Mouse (Mus musculus) heart, embryonic 10.5 days (tissue): ENCODE data around the gene Aldh16a1. TPM values are rescaled to one million over a fixed set of nuclear protein-coding genes. Genes with fewer than 3 reads are reported as not detected.

Experiments
- DNase-seq: peaks from one replicate; pipeline ENCODE4 v3.0.0-alpha.2; 2017; ENCODE audit warnings: low spot score
- H3K27ac ChIP-seq: fragments of 300-500 bp; sonication (generic); 2 replicates; pipeline ENCODE4 v1.5.1; 2016; ENCODE audit warnings: mild to moderate bottlenecking
- H3K27me3 ChIP-seq: fragments of 300-500 bp; sonication (generic); 2 replicates; pipeline ENCODE4 v1.6.1; 2016; ENCODE audit warnings: mild to moderate bottlenecking; ENCODE audit not compliant: poor library complexity, insufficient read depth, severe bottlenecking
- H3K36me3 ChIP-seq: fragments of 300-500 bp; sonication (generic); 2 replicates; pipeline ENCODE4 v1.6.1; 2016; ENCODE audit warnings: mild to moderate bottlenecking, moderate library complexity
- H3K4me1 ChIP-seq: fragments of 300-500 bp; sonication (generic); 2 replicates; pipeline ENCODE4 v1.6.1; 2016; ENCODE audit warnings: mild to moderate bottlenecking
- H3K4me3 ChIP-seq: fragments of 300-500 bp; sonication (generic); 2 replicates; pipeline ENCODE4 v1.5.1; 2016; ENCODE audit warnings: mild to moderate bottlenecking, moderate library complexity
- H3K9me3 ChIP-seq: fragments of 300-500 bp; sonication (generic); 2 replicates; pipeline ENCODE4 v1.6.1; 2016; ENCODE audit warnings: mild to moderate bottlenecking, moderate library complexity
- WGBS: fragments of 180-500 bp; shearing (Covaris S2); methylation state at CpG from one replicate; pipeline ENCODE4 v1.1.7; 2016; 5-methylcytosine and 5-hydroxymethylcytosine counted together
- polyA plus RNA-seq: library from polyadenylated mRNA; unstranded; fragments of >200 nt; fragmentation: Nextera tagmentation; extraction: Ambion mirVana; gene quantifications from 2 replicates; pipeline ENCODE4 v1.2.1, GENCODE M21; 2016

Aldh16a1 gene
- polyA plus RNA-seq, 1 experiment from 2014 or later = 45.2 TPM

DNA sequence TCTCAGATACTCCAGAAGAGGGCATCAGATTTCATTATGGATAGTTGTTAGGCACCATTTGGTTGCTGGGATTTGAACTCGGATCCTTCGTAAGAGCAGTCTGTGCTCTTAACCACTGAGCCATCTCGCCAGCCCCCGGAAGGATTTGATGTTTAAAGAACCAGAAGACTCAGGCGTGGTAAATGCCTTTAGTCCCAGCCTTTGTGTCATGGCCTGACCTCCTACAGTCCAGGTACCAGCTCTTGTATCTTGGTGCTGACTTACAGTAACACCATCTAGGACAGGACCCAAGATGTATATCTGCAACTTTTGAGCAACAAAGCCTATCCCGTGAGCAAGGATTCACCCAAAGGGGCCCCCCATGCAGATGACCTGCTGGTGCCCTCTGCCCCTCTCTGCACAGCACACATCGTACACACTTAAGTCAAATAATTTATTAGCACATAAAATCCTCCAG lies 29.2 kb downstream of the Aldh16a1 start:
- peaks cover 62% of the 10 kb centered on the region for H3K36me3 ChIP-seq
- H3K27ac ChIP-seq = peak overlapping the region; percentile 96

GRCm38 (mm10) chr7:45124224-45125143 lies 29.9 kb downstream of the Aldh16a1 start, which contains the start of gene Rps11:
TSS of gene Rps11 (minus strand) at chr7:45124439.
- peak; percentile 100 for DNase-seq
- H3K27me3 ChIP-seq = no peaks in the 10 kb centered on the region
- no peaks in the 10 kb centered on the region for H3K9me3 ChIP-seq
- WGBS = 1% methylated on average over 59 of the region's 59 CpGs
- H3K4me3 ChIP-seq = peak within 1 kb of the TSS; percentile 97
- H3K4me1 ChIP-seq = peaks cover 47% of the 10 kb centered on the region
- peaks cover 68% of the 10 kb centered on the region for H3K36me3 ChIP-seq
- H3K27ac ChIP-seq = peak within 1 kb of the TSS; percentile 96

More for the DNA sequence above, 29.2 kb downstream of the Aldh16a1 start:
- Histone ChIP-seq H3K9me3 (no peaks in the 10 kb centered on the region), H3K4me1 (peaks cover 52% of the 10 kb centered on the region), H3K4me3 (peak overlapping the region; percentile 97), H3K27me3 (no peaks in the 10 kb centered on the region)
- DNase-seq = no peak
- WGBS = 22% methylated on average over 7 of the region's 7 CpGs

GRCm38 (mm10) chr7:45123186-45123570 lies 31.2 kb downstream of the Aldh16a1 start:
- Histone ChIP-seq H3K9me3 (no peaks in the 10 kb centered on the region), H3K27ac (peak overlapping the region; percentile 96), H3K4me3 (peak overlapping the region; percentile 95), H3K27me3 (no peaks in the 10 kb centered on the region), H3K4me1 (peaks cover 44% of the 10 kb centered on the region), H3K36me3 (peaks cover 78% of the 10 kb centered on the region)
- WGBS = 23% methylated on average over 12 of the region's 12 CpGs
- no peak for DNase-seq

- H3K27me3 ChIP-seq = no peaks in the 10 kb centered on the region
- WGBS = 86% methylated on average over 15 of the region's 15 CpGs
- no peak for DNase-seq
- H3K36me3 ChIP-seq = peaks cover 83% of the 10 kb centered on the region
- no peaks in the 10 kb centered on the region for H3K9me3 ChIP-seq
- H3K4me3 ChIP-seq = peak overlapping the region; percentile 95
- H3K27ac ChIP-seq = 0 out of 2 replicates have a peak overlapping the region, but pooled peaks have one; percentile 24
- H3K4me1 ChIP-seq = peaks cover 50% of the 10 kb centered on the region
Measured at GRCm38 (mm10) chr7:45122561-45123185, 31.7 kb downstream of the Aldh16a1 start.

DNA sequence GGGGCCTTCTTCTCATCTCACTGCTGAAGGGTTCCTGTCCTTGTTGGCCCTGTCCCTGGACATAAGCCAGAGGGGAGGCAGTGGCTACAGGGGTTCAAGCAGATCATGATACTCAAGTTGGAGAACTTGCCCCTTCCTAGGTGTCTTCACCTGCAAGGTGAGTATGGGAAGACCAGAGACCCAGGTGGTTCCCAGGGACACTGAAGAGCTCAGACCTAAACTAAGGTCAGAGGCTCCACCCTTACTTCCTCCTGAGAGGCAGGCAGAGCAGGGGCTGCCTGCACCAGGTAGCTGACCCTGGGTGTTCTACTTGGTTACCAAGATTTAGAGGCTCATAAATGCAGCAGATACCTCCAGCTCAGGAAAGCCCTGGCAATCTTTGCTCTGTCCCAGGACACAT lies 32.4 kb downstream of the Aldh16a1 start:
- H3K9me3 ChIP-seq = no peaks in the 10 kb centered on the region
- H3K27ac ChIP-seq = no peak overlapping the region
- no peak for DNase-seq
- H3K4me1 ChIP-seq = peaks cover 47% of the 10 kb centered on the region
- H3K36me3 ChIP-seq = peaks cover 79% of the 10 kb centered on the region
- H3K4me3 ChIP-seq = no peak overlapping the region; the same call in 1 of the 2 replicates
- H3K27me3 ChIP-seq = no peaks in the 10 kb centered on the region

DNA sequence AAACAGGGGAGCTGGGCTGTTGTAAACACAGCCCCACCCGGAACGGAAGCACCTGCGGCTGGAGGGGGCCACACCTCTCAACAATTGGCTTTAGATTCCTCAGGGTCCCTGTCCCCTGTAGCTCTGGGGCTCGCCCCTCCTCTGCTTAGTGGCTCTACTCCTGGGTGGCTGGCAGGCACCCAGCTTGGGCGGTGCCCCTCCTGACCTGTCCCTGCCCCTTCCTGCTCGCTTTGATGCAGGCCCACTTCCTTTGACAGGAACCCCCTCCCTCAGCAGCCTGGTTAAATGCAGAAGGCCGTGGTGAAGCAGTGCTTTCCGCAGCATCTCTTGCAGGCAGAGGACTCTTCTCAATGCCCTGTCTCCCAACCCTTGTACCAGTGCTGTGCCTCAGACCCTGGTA lies 33.0 kb downstream of the Aldh16a1 start:
- no peak overlapping the region for H3K27ac ChIP-seq
- DNase-seq = no peak
- H3K4me3 ChIP-seq = no peak overlapping the region
- H3K36me3 ChIP-seq = peaks cover 73% of the 10 kb centered on the region
- peaks cover 41% of the 10 kb centered on the region for H3K4me1 ChIP-seq
- no peaks in the 10 kb centered on the region for H3K9me3 ChIP-seq
- 62% methylated on average over 8 of the region's 8 CpGs for WGBS
- H3K27me3 ChIP-seq = no peaks in the 10 kb centered on the region

DNA sequence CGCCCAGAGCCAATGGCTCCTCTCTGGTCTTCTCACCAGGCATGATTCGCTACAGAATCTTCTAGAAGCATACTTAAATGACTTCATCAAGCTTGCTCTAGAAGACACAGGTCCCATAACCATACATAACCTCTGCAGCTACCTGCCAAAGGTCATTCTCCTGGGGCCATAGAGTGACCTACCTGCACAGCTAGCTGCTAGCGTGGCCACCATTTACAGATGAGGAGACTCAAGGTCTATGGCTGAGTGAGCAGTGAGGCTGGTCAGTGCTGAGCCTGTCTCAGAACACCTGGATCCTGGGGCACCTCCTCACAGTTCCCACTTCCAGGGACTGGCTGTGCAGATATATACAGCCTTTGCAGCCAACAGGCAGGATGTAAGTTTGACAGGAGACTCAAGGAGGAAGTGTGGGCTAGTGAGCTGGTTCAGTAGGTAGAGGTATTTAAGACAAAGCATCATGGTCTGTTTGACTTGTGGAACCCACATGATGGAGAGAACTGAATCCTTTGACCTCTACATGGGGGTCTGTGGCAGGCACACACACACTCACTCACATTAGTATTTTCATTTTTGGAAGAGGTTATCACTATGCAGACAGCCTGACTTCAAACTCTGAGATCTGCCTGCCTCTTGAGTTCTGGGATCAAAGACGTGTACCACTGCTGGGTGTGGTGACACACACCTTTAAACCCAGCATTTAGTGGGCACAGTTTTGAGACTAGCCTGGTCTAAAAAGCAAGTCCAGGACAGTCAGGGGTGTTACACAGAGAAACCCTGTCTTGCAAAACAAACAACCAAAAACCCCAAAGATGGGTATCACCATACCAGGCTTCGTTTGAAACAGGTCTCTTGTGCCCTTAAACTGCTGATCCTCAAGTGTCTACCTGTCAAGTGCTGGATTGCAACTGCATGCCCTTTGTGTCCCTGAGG lies 34.3 kb downstream of the Aldh16a1 start:
- WGBS = 81% methylated on average over 5 of the region's 5 CpGs
- Histone ChIP-seq H3K27me3 (no peaks in the 10 kb centered on the region), H3K4me1 (peaks cover 38% of the 10 kb centered on the region), H3K9me3 (no peaks in the 10 kb centered on the region), H3K36me3 (peaks cover 59% of the 10 kb centered on the region), H3K27ac (no peak overlapping the region), H3K4me3 (no peak overlapping the region)
- DNase-seq = no peak

- H3K4me3 ChIP-seq = no peak overlapping the region
- no peak overlapping the region for H3K27ac ChIP-seq
- H3K9me3 ChIP-seq = no peaks in the 10 kb centered on the region
- H3K4me1 ChIP-seq = peaks cover 44% of the 10 kb centered on the region
- H3K27me3 ChIP-seq = no peaks in the 10 kb centered on the region
- peaks cover 55% of the 10 kb centered on the region for H3K36me3 ChIP-seq
- WGBS = 88% methylated on average over 6 of the region's 6 CpGs
- no peak for DNase-seq
Measured at GRCm38 (mm10) chr7:45118336-45118735, 36.0 kb downstream of the Aldh16a1 start.

DNA sequence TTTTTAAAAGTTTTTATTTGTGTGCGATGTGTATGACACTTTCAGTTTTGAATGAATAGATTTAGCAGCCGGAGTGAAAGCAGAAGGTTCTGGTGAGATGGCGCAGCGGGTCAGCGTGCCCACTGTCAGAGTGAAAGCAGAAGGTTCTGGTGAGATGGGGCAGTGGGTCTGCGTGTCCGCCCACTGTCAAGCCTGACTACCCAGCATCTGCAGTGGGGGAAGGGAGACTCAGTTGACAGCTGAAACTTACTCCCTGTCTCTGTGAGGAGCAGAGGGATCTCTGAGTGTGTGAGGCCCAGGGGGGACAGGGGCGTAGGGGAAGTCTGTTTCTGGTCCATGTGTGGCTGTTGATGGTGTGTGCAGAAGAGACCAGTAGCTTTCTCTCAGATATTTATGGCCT lies 36.8 kb downstream of the Aldh16a1 start:
- no peak for DNase-seq
- peaks cover 47% of the 10 kb centered on the region for H3K36me3 ChIP-seq
- no peaks in the 10 kb centered on the region for H3K9me3 ChIP-seq
- 78% methylated on average over 8 of the region's 8 CpGs for WGBS
- peaks cover 42% of the 10 kb centered on the region for H3K4me1 ChIP-seq
- H3K27ac ChIP-seq = no peak overlapping the region
- H3K27me3 ChIP-seq = no peaks in the 10 kb centered on the region
- no peak overlapping the region for H3K4me3 ChIP-seq

- WGBS = 19% methylated on average over 2 of the region's 2 CpGs
- no peak for DNase-seq
- no peaks in the 10 kb centered on the region for H3K27me3 ChIP-seq
- H3K9me3 ChIP-seq = no peaks in the 10 kb centered on the region
- H3K36me3 ChIP-seq = peaks cover 10% of the 10 kb centered on the region; the same call in 1 of the 2 replicates
- peaks cover 31% of the 10 kb centered on the region for H3K4me1 ChIP-seq
- no peak overlapping the region for H3K27ac ChIP-seq
- no peak overlapping the region for H3K4me3 ChIP-seq
Measured at GRCm38 (mm10) chr7:45113476-45113875, 40.9 kb downstream of the Aldh16a1 start.

GRCm38 (mm10) chr7:45112529-45112928 lies 41.9 kb downstream of the Aldh16a1 start:
- no peak for DNase-seq
- H3K27me3 ChIP-seq = no peaks in the 10 kb centered on the region
- H3K4me1 ChIP-seq = peaks cover 25% of the 10 kb centered on the region
- no peaks in the 10 kb centered on the region for H3K9me3 ChIP-seq
- no peak overlapping the region for H3K4me3 ChIP-seq
- H3K27ac ChIP-seq = no peak overlapping the region
- H3K36me3 ChIP-seq = 0 out of 2 replicates have a peak, but pooled peaks cover under 1% of the 10 kb centered on the region
- 53% methylated on average over 3 of the region's 3 CpGs for WGBS

- Histone ChIP-seq H3K27me3 (no peaks in the 10 kb centered on the region), H3K36me3 (no peaks in the 10 kb centered on the region), H3K27ac (no peak overlapping the region), H3K9me3 (no peaks in the 10 kb centered on the region), H3K4me3 (no peak overlapping the region), H3K4me1 (peaks cover 23% of the 10 kb centered on the region)
- DNase-seq = no peak
- WGBS = 70% methylated on average over 2 of the region's 2 CpGs
Measured at GRCm38 (mm10) chr7:45111940-45112339, 42.4 kb downstream of the Aldh16a1 start.
